Mouse (Mus musculus) WW6 (cell line): Measurements from ENCODE around the gene Ccar1.
"Not testable (repeated sequence)": the region's sequence is repeated elsewhere in the genome, so short reads cannot be mapped to it uniquely, and the experiment has no call there.

ENCODE experiments used
- DNase-seq: peaks from one replicate; pipeline ENCODE4 v3.0.0-alpha.2; 2013; ENCODE audit warnings: low read depth, low spot score

Ccar1 gene

GRCm38 (mm10) chr10:62792177-62793090 lies at the start of gene Ccar1:
Ccar1 (minus strand) TSS chr10:62792286.
- DNase-seq, result peak; percentile 98

GRCm38 (mm10) chr10:62840687-62841086 lies 48.6 kb upstream of the Ccar1 start:
- DNase-seq, result no peak

- DNase-seq, result no peak
Measured at GRCm38 (mm10) chr10:62837987-62838386, 45.9 kb upstream of the Ccar1 start.

GRCm38 (mm10) chr10:62832783-62833182 lies 40.7 kb upstream of the Ccar1 start:
- no peak for DNase-seq

GRCm38 (mm10) chr10:62831546-62831945 lies 39.5 kb upstream of the Ccar1 start:
- no peak for DNase-seq

- DNase-seq, result no peak
Measured at GRCm38 (mm10) chr10:62824474-62824873, 32.4 kb upstream of the Ccar1 start.

GRCm38 (mm10) chr10:62823431-62823830 lies 31.3 kb upstream of the Ccar1 start:
- DNase-seq, result no peak

- DNase-seq, result no peak
Measured at GRCm38 (mm10) chr10:62810010-62810409, 17.9 kb upstream of the Ccar1 start.

GRCm38 (mm10) chr10:62808766-62809165 lies 16.7 kb upstream of the Ccar1 start:
- no peak for DNase-seq

GRCm38 (mm10) chr10:62808316-62808715 lies 16.2 kb upstream of the Ccar1 start:
- DNase-seq, result no peak

- DNase-seq, result no peak
Measured at GRCm38 (mm10) chr10:62804106-62804505, 12.0 kb upstream of the Ccar1 start.

- no peak for DNase-seq
Measured at GRCm38 (mm10) chr10:62803296-62803695, 11.2 kb upstream of the Ccar1 start.

GRCm38 (mm10) chr10:62794221-62794620 lies 2.1 kb upstream of the Ccar1 start:
- DNase-seq, result no peak

GRCm38 (mm10) chr10:62793091-62793453 lies 986 bp upstream of the Ccar1 start:
- no peak for DNase-seq

- DNase-seq, result no peak
Measured at GRCm38 (mm10) chr10:62791251-62792176, 572 bp downstream of the Ccar1 start.

- DNase-seq, result not testable (repeated sequence)
Measured at GRCm38 (mm10) chr10:62781776-62782175, 10.3 kb downstream of the Ccar1 start.

GRCm38 (mm10) chr10:62750781-62751180 lies 41.3 kb downstream of the Ccar1 start:
- DNase-seq, result no peak

- no peak for DNase-seq
Measured at GRCm38 (mm10) chr10:62739961-62740737, 51.9 kb downstream of the Ccar1 start.

GRCm38 (mm10) chr10:62736965-62737688 lies 55.0 kb downstream of the Ccar1 start:
- DNase-seq, result no peak

GRCm38 (mm10) chr10:62730826-62731225 lies 61.3 kb downstream of the Ccar1 start:
- no peak for DNase-seq
